Mouse (Mus musculus): ENCODE data around the gene Wdfy3.

DNA sequence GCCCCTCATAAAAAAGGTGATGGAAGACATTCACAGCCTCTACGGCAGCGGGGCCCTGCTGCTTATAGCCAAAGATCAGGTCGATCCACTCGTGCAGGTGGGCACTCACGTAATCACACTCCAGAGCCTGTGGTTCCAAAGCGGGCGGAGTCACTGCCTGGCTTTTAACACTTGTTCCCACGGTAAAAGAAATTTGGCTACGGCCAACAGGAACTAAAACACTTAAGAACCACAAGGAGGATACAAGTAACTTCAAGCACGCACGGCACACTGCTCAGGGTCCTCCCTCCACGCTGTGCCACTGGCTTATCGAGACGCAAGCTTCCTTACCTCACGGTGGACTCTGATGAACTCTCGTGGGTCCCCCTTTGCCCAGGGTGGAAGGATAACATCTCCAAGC is 214.2 kb downstream of the Wdfy3 start:
- TF ChIP-seq POLR2A (IDR thresholded peaks at IDR 0.05; ENCODE audit: control insufficient read depth, low read depth, low read length) (no peak), CTCF (IDR thresholded peaks at IDR 0.05; ENCODE audit: control insufficient read depth, insufficient read depth, insufficient replicate concordance, low read depth, low read length) (no peak)

Measured in testis, adult 2 months (tissue).